Mouse (Mus musculus) E14TG2a.4 (cell line): ENCODE measurements around the gene Gm49383.

Experiments
- CTCF ChIP-seq: conservative IDR thresholded peaks from 2 replicates; pipeline ENCODE4 v1.5.1; 2014; ENCODE audit warnings: low read length
- NANOG ChIP-seq: IDR thresholded peaks from 2 replicates; pipeline ENCODE4 v1.6.1; 2014; ENCODE audit warnings: borderline replicate concordance, low read length, mixed read lengths

DNA sequence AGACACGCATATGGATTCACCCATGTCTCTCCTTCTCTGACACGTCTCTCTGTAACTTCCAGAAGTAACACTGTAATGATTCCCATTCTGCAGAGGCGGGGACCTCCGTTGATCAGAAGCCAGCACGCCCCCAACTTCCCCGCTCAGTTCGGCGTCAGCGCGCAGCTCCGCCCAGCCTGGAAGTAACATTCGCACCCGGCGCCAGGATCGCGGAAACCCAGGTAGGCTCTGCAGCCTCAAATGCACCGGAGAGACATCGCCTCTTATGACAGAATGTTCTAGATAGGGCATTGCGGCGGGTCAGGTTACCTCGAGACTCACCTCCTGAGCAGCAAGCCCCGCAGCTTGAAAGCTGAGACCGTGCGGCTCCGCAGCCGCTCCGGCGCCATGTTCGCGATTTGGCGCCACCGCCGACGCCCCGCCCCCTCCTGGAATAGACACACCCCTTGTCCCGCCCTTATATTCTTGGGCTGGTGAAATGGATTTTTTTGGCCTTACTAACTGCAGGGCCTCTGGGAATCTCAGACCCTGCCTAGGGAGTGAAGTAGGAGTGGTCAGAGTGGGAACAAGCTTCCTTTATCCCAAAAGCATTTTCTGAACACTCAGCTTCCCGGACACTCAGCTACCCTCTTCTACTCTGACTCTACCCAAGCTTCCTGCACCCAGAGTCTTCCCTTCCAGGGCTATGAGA is 31.0 kb upstream of the Gm49383 start, which contains the start of gene Pole2:
- TF ChIP-seq CTCF (no peak), NANOG (no peak)
